Mouse (Mus musculus) brown adipose tissue, adult 24 weeks (tissue): ENCODE measurements around the gene Calr. TPM values are rescaled to one million over a fixed set of nuclear protein-coding genes. Genes with fewer than 3 reads are reported as not detected.
"Not testable (repeated sequence)": the region's sequence is repeated elsewhere in the genome, so short reads cannot be mapped to it uniquely, and the experiment has no call there.

ENCODE experiments used
- H3K27ac ChIP-seq: fragments of 200-500 bp; replicated peaks from 2 replicates; pipeline ENCODE4 v1.5.1; 2012; ENCODE audit warnings: low read depth, mild to moderate bottlenecking, low read length
- H3K4me1 ChIP-seq: fragments of 200-500 bp; 2 replicates; pipeline ENCODE4 v1.6.1; 2012; ENCODE audit warnings: low read length, mixed read lengths; ENCODE audit not compliant: control insufficient read depth, insufficient read depth, insufficient read length
- H3K4me3 ChIP-seq: fragments of 200-500 bp; 2 replicates; pipeline ENCODE4 v1.5.1; 2012; ENCODE audit warnings: low read depth, mild to moderate bottlenecking, low read length, moderate library complexity; ENCODE audit not compliant: insufficient read depth
- polyA plus RNA-seq: library from polyadenylated mRNA; stranded (reverse); fragments of >200 nt; gene quantifications from 2 replicates; pipeline ENCODE4 v1.2.4, GENCODE M21; 2012; ENCODE audit not compliant: missing spikeins, insufficient read depth, insufficient read length

Gene Calr
- polyA plus RNA-seq, 1 experiment = 211 TPM

- Histone ChIP-seq H3K4me3 (no peak overlapping the region), H3K27ac (no peak overlapping the region), H3K4me1 (no peaks in the 10 kb centered on the region)
These were observed 11.6 kb downstream of the Calr start for GRCm38 (mm10) chr8:84834866-84835855.

GRCm38 (mm10) chr8:84834002-84834865, 12.5 kb downstream of the Calr start:
- H3K4me1 ChIP-seq = no peaks in the 10 kb centered on the region
- no peak overlapping the region for H3K4me3 ChIP-seq
- H3K27ac ChIP-seq = no peak overlapping the region

GRCm38 (mm10) chr8:84832759-84833742, 13.7 kb downstream of the Calr start:
- Histone ChIP-seq H3K4me3 (peak overlapping the region; percentile 86), H3K27ac (peak overlapping the region; percentile 52; the same call in 1 of the 2 replicates), H3K4me1 (no peaks in the 10 kb centered on the region)

- peak overlapping the region; percentile 72 for H3K27ac ChIP-seq
- H3K4me1 ChIP-seq = no peaks in the 10 kb centered on the region
- peak overlapping the region; percentile 86 for H3K4me3 ChIP-seq
These were observed 14.6 kb downstream of the Calr start for GRCm38 (mm10) chr8:84832034-84832717.

GRCm38 (mm10) chr8:84831490-84831889, 15.2 kb downstream of the Calr start, which contains the start of gene Gadd45gip1:
Gene Gadd45gip1, plus strand, starts transcription at chr8:84831522.
- H3K4me3 ChIP-seq = peak within 1 kb of the TSS; percentile 86
- H3K4me1 ChIP-seq = no peaks in the 10 kb centered on the region
- H3K27ac ChIP-seq = peak within 1 kb of the TSS; percentile 72

GRCm38 (mm10) chr8:84826518-84826917, 20.2 kb downstream of the Calr start:
- H3K4me1 ChIP-seq, H3K27ac ChIP-seq, H3K4me3 ChIP-seq: not testable (repeated sequence)

GRCm38 (mm10) chr8:84825636-84826035, 21.1 kb downstream of the Calr start:
- Histone ChIP-seq H3K4me1 (no peaks in the 10 kb centered on the region), H3K4me3 (no peak overlapping the region), H3K27ac (no peak overlapping the region)

GRCm38 (mm10) chr8:84823653-84824052, 23.1 kb downstream of the Calr start:
- no peak overlapping the region for H3K4me3 ChIP-seq
- no peak overlapping the region for H3K27ac ChIP-seq
- H3K4me1 ChIP-seq = no peaks in the 10 kb centered on the region

GRCm38 (mm10) chr8:84822723-84823122, 24.0 kb downstream of the Calr start, which contains the start of gene Dand5:
Gene Dand5, minus strand, starts transcription at chr8:84822823.
- no peaks in the 10 kb centered on the region for H3K4me1 ChIP-seq
- H3K27ac ChIP-seq = no peak within 1 kb of the TSS
- no peak within 1 kb of the TSS for H3K4me3 ChIP-seq

- H3K27ac ChIP-seq = no peak overlapping the region
- H3K4me1 ChIP-seq = 0 out of 2 replicates have a peak, but pooled peaks cover 3% of the 10 kb centered on the region
- no peak overlapping the region for H3K4me3 ChIP-seq
These were observed 30.6 kb downstream of the Calr start for GRCm38 (mm10) chr8:84816117-84816516.

GRCm38 (mm10) chr8:84815547-84815946, 31.2 kb downstream of the Calr start:
- no peak overlapping the region for H3K4me3 ChIP-seq
- no peak overlapping the region for H3K27ac ChIP-seq
- 0 out of 2 replicates have a peak, but pooled peaks cover 3% of the 10 kb centered on the region for H3K4me1 ChIP-seq

- Histone ChIP-seq H3K4me3 (no peak overlapping the region), H3K4me1 (0 out of 2 replicates have a peak, but pooled peaks cover 3% of the 10 kb centered on the region), H3K27ac (no peak overlapping the region)
These were observed 31.9 kb downstream of the Calr start for GRCm38 (mm10) chr8:84814555-84815441.

- H3K4me1 ChIP-seq = 0 out of 2 replicates have a peak, but pooled peaks cover 3% of the 10 kb centered on the region
- no peak overlapping the region for H3K4me3 ChIP-seq
- H3K27ac ChIP-seq = no peak overlapping the region
These were observed 32.5 kb downstream of the Calr start for GRCm38 (mm10) chr8:84814240-84814554.
